Mouse (Mus musculus) ES-Bruce4 (cell line): ENCODE measurements around the gene Mks1.

Experiments used
- CTCF ChIP-seq: IDR thresholded peaks from one replicate; pipeline ENCODE4 v1.8.1; 2011; ENCODE audit warnings: low read depth, low read length
- EP300 ChIP-seq: IDR thresholded peaks from 2 replicates; pipeline ENCODE4 v1.6.1; 2011; ENCODE audit warnings: low read depth, low read length; ENCODE audit not compliant: insufficient read depth

GRCm38 (mm10) chr11:87883493-87883892 is 30.5 kb downstream of the Mks1 start:
- TF ChIP-seq CTCF (no peak), EP300 (no peak)
